Mouse (Mus musculus) kidney, embryonic 15.5 days (tissue): ENCODE results near the gene Inpp5b. TPM values are rescaled to one million over a fixed set of nuclear protein-coding genes. Genes with fewer than 3 reads are reported as not detected.

Experiments used
- ATAC-seq: fragments of 200-750 bp; cut with Nextera tagmentation; replicated peaks from 2 replicates; pipeline ENCODE4 v1.8.0; 2017; ENCODE audit warnings: moderate TSS enrichment; ENCODE audit not compliant: low FRiP score
- H3K27ac ChIP-seq: fragments of 300-500 bp; sonication (generic); 2 replicates; pipeline ENCODE4 v1.5.1; 2015; ENCODE audit warnings: mild to moderate bottlenecking, inconsistent platforms
- H3K27me3 ChIP-seq: fragments of 300-500 bp; sonication (generic); 2 replicates; pipeline ENCODE4 v1.6.1; 2015; ENCODE audit warnings: inconsistent platforms
- H3K36me3 ChIP-seq: fragments of 300-500 bp; sonication (generic); 2 replicates; pipeline ENCODE4 v1.6.1; 2015; ENCODE audit warnings: inconsistent platforms
- H3K4me1 ChIP-seq: fragments of 300-500 bp; sonication (generic); 2 replicates; pipeline ENCODE4 v1.6.1; 2015; ENCODE audit warnings: inconsistent platforms
- H3K4me2 ChIP-seq: fragments of 300-500 bp; sonication (generic); 2 replicates; pipeline ENCODE4 v1.6.1; 2015; ENCODE audit warnings: moderate library complexity, mild to moderate bottlenecking, inconsistent platforms
- H3K4me3 ChIP-seq: fragments of 300-500 bp; sonication (generic); replicated peaks from 2 replicates; pipeline ENCODE4 v1.5.1; 2015; ENCODE audit warnings: mild to moderate bottlenecking, inconsistent platforms
- H3K9ac ChIP-seq: fragments of 300-500 bp; sonication (generic); 2 replicates; pipeline ENCODE4 v1.6.1; 2015; ENCODE audit warnings: mild to moderate bottlenecking, inconsistent platforms
- H3K9me3 ChIP-seq: fragments of 300-500 bp; sonication (generic); replicated peaks from 2 replicates; pipeline ENCODE4 v1.6.1; 2016; ENCODE audit warnings: inconsistent platforms
- WGBS: fragments of 180-500 bp; shearing (Covaris S2); methylation state at CpG from one replicate; pipeline ENCODE4 v1.1.7; 2015; ENCODE audit warnings: mixed read lengths; 5-methylcytosine and 5-hydroxymethylcytosine counted together
- polyA plus RNA-seq: library from polyadenylated mRNA; unstranded; fragments of >200 nt; fragmentation: Nextera tagmentation; extraction: Ambion mirVana; gene quantifications from 2 replicates; pipeline ENCODE4 v1.2.1, GENCODE M21; 2015

The Inpp5b gene
- polyA plus RNA-seq, 1 experiment from 2014 or later, result 33.7 TPM

- 14% methylated on average over 15 of the region's 15 CpGs for WGBS
- ATAC-seq, result no peak
- peak overlapping the region; percentile 60 for H3K9ac ChIP-seq
- H3K4me3 ChIP-seq, result peak overlapping the region; percentile 71
- no peaks in the 10 kb centered on the region for H3K9me3 ChIP-seq
- H3K4me2 ChIP-seq, result peak overlapping the region; percentile 78
- no peak overlapping the region for H3K27ac ChIP-seq
- H3K4me1 ChIP-seq, result peaks cover 28% of the 10 kb centered on the region
- no peaks in the 10 kb centered on the region for H3K27me3 ChIP-seq
- H3K36me3 ChIP-seq, result no peaks in the 10 kb centered on the region
Measured at GRCm38 (mm10) chr4:124752281-124753199, 10.9 kb downstream of the Inpp5b start.

GRCm38 (mm10) chr4:124755526-124755925 lies 13.9 kb downstream of the Inpp5b start:
- peak overlapping the region; percentile 43 for H3K27ac ChIP-seq
- no peak overlapping the region for H3K4me3 ChIP-seq
- 59% methylated on average over 7 of the region's 7 CpGs for WGBS
- H3K27me3 ChIP-seq, result no peaks in the 10 kb centered on the region
- H3K36me3 ChIP-seq, result no peaks in the 10 kb centered on the region
- H3K9me3 ChIP-seq, result no peaks in the 10 kb centered on the region
- H3K9ac ChIP-seq, result no peak overlapping the region
- H3K4me2 ChIP-seq, result no peak overlapping the region
- no peak for ATAC-seq
- peaks cover 36% of the 10 kb centered on the region for H3K4me1 ChIP-seq

- no peak for ATAC-seq
- peak overlapping the region; percentile 75 for H3K27ac ChIP-seq
Measured at GRCm38 (mm10) chr4:124759305-124759811, 17.7 kb downstream of the Inpp5b start.

GRCm38 (mm10) chr4:124761201-124761600 lies 19.6 kb downstream of the Inpp5b start:
- H3K4me3 ChIP-seq, result no peak overlapping the region
- no peaks in the 10 kb centered on the region for H3K36me3 ChIP-seq
- peaks cover 13% of the 10 kb centered on the region for H3K4me1 ChIP-seq
- no peak for ATAC-seq
- no peak overlapping the region for H3K9ac ChIP-seq
- no peaks in the 10 kb centered on the region for H3K27me3 ChIP-seq
- no peak overlapping the region for H3K27ac ChIP-seq
- H3K4me2 ChIP-seq, result no peak overlapping the region
- WGBS, result 58% methylated on average over 1 of the region's 1 CpGs
- no peaks in the 10 kb centered on the region for H3K9me3 ChIP-seq

More at GRCm38 (mm10) chr4:124759305-124759811, 17.7 kb downstream of the Inpp5b start:
- 50% methylated on average over 7 of the region's 7 CpGs for WGBS
- H3K36me3 ChIP-seq, result no peaks in the 10 kb centered on the region
- peak overlapping the region; percentile 14; the same call in 1 of the 2 replicates for H3K4me2 ChIP-seq
- no peak overlapping the region for H3K9ac ChIP-seq
- H3K4me3 ChIP-seq, result no peak overlapping the region
- H3K4me1 ChIP-seq, result peaks cover 22% of the 10 kb centered on the region
- H3K9me3 ChIP-seq, result no peaks in the 10 kb centered on the region
- no peaks in the 10 kb centered on the region for H3K27me3 ChIP-seq

GRCm38 (mm10) chr4:124762858-124763452 lies 21.3 kb downstream of the Inpp5b start:
- Histone ChIP-seq H3K9me3 (no peaks in the 10 kb centered on the region), H3K4me3 (no peak overlapping the region), H3K4me1 (peaks cover 14% of the 10 kb centered on the region), H3K36me3 (no peaks in the 10 kb centered on the region), H3K27me3 (no peaks in the 10 kb centered on the region), H3K9ac (no peak overlapping the region), H3K27ac (no peak overlapping the region), H3K4me2 (no peak overlapping the region)
- no peak for ATAC-seq
- WGBS, result 79% methylated on average over 6 of the region's 6 CpGs

GRCm38 (mm10) chr4:124765802-124766565 lies 24.3 kb downstream of the Inpp5b start:
- no peak overlapping the region for H3K9ac ChIP-seq
- H3K4me3 ChIP-seq, result no peak overlapping the region
- ATAC-seq, result no peak
- H3K27ac ChIP-seq, result peak overlapping the region; percentile 45; the same call in 1 of the 2 replicates
- H3K4me2 ChIP-seq, result no peak overlapping the region
- H3K27me3 ChIP-seq, result no peaks in the 10 kb centered on the region
- no peaks in the 10 kb centered on the region for H3K9me3 ChIP-seq
- no peaks in the 10 kb centered on the region for H3K36me3 ChIP-seq
- peaks cover 3% of the 10 kb centered on the region; the same call in 1 of the 2 replicates for H3K4me1 ChIP-seq
- WGBS, result 81% methylated on average over 23 of the region's 23 CpGs

GRCm38 (mm10) chr4:124766566-124766940 lies 24.9 kb downstream of the Inpp5b start:
- H3K36me3 ChIP-seq, result no peaks in the 10 kb centered on the region
- no peak overlapping the region for H3K9ac ChIP-seq
- no peaks in the 10 kb centered on the region for H3K9me3 ChIP-seq
- H3K4me3 ChIP-seq, result no peak overlapping the region
- no peak overlapping the region for H3K4me2 ChIP-seq
- 73% methylated on average over 2 of the region's 2 CpGs for WGBS
- no peak for ATAC-seq
- H3K4me1 ChIP-seq, result peaks cover 3% of the 10 kb centered on the region; the same call in 1 of the 2 replicates
- H3K27me3 ChIP-seq, result no peaks in the 10 kb centered on the region
- H3K27ac ChIP-seq, result no peak overlapping the region

GRCm38 (mm10) chr4:124768963-124769591 lies 27.4 kb downstream of the Inpp5b start:
- no peak overlapping the region for H3K4me2 ChIP-seq
- no peak for ATAC-seq
- WGBS, result 70% methylated on average over 13 of the region's 13 CpGs
- H3K9me3 ChIP-seq, result no peaks in the 10 kb centered on the region
- no peak overlapping the region for H3K9ac ChIP-seq
- H3K36me3 ChIP-seq, result no peaks in the 10 kb centered on the region
- no peak overlapping the region for H3K4me3 ChIP-seq
- H3K27ac ChIP-seq, result peak overlapping the region; percentile 37; the same call in 1 of the 2 replicates
- H3K4me1 ChIP-seq, result peaks cover 3% of the 10 kb centered on the region; the same call in 1 of the 2 replicates
- H3K27me3 ChIP-seq, result no peaks in the 10 kb centered on the region

- Histone ChIP-seq H3K4me2 (no peak overlapping the region), H3K36me3 (no peaks in the 10 kb centered on the region), H3K4me1 (peaks cover 3% of the 10 kb centered on the region; the same call in 1 of the 2 replicates), H3K9ac (no peak overlapping the region), H3K9me3 (no peaks in the 10 kb centered on the region), H3K27ac (no peak overlapping the region), H3K27me3 (no peaks in the 10 kb centered on the region), H3K4me3 (no peak overlapping the region)
- WGBS, result 73% methylated on average over 5 of the region's 5 CpGs
- ATAC-seq, result no peak
Measured at GRCm38 (mm10) chr4:124770624-124771023, 29.0 kb downstream of the Inpp5b start.

GRCm38 (mm10) chr4:124772125-124772524 lies 30.5 kb downstream of the Inpp5b start:
- H3K9me3 ChIP-seq, result no peaks in the 10 kb centered on the region
- no peaks in the 10 kb centered on the region for H3K27me3 ChIP-seq
- H3K9ac ChIP-seq, result no peak overlapping the region
- no peak overlapping the region for H3K4me2 ChIP-seq
- H3K36me3 ChIP-seq, result no peaks in the 10 kb centered on the region
- no peak overlapping the region for H3K4me3 ChIP-seq
- ATAC-seq, result 0 out of 2 replicates have a peak, but pooled peaks have one; percentile 33
- peak overlapping the region; percentile 51; the same call in 1 of the 2 replicates for H3K27ac ChIP-seq
- WGBS, result 60% methylated on average over 4 of the region's 4 CpGs
- H3K4me1 ChIP-seq, result no peaks in the 10 kb centered on the region

- no peak overlapping the region for H3K9ac ChIP-seq
- 88% methylated on average over 2 of the region's 2 CpGs for WGBS
- no peak for ATAC-seq
- no peak overlapping the region for H3K4me2 ChIP-seq
- no peaks in the 10 kb centered on the region for H3K9me3 ChIP-seq
- H3K27ac ChIP-seq, result no peak overlapping the region
- H3K27me3 ChIP-seq, result no peaks in the 10 kb centered on the region
- peaks cover 6% of the 10 kb centered on the region; the same call in 1 of the 2 replicates for H3K36me3 ChIP-seq
- H3K4me3 ChIP-seq, result no peak overlapping the region
- no peaks in the 10 kb centered on the region for H3K4me1 ChIP-seq
Measured at GRCm38 (mm10) chr4:124773449-124773848, 31.8 kb downstream of the Inpp5b start.
